ENCODE assay signal across 8 mouse cellular contexts in genomic region chr3:127789500-127790191, GRCm38 (mm10). TPM values are rescaled to one million over a fixed set of nuclear protein-coding genes. Genes with fewer than 3 reads are reported as not detected.
DNase-seq lines count a peak whose midpoint lies in the region; ATAC-seq and TF ChIP-seq lines count a peak whose summit lies in the region.

Gene Tifa (plus strand): TSS chr3:127789805.

- H3K36me3 ChIP-seq in intestine, embryonic 16.5 days (ENCODE audit: control insufficient read depth, insufficient read depth, low read length) = 0 out of 2 replicates have a peak, but pooled peaks cover 3% of the 10 kb centered on the region
- no peaks in the 10 kb centered on the region for H3K36me3 ChIP-seq in limb, embryonic 12.5 days
- H3K36me3 ChIP-seq in midbrain, embryonic 12.5 days = no peaks in the 10 kb centered on the region
- 0 out of 2 replicates have a peak, but pooled peaks cover 4% of the 10 kb centered on the region for H3K36me3 ChIP-seq in small intestine, adult 2 months (ENCODE audit: control insufficient read depth, insufficient read depth, low read length)

- no peaks in the 10 kb centered on the region for H3K9me3 ChIP-seq in intestine, embryonic 16.5 days (ENCODE audit: control insufficient read depth, low read length)
- no peaks in the 10 kb centered on the region for H3K9me3 ChIP-seq in limb, embryonic 12.5 days
- H3K9me3 ChIP-seq in midbrain, embryonic 12.5 days = no peaks in the 10 kb centered on the region

- H3K4me3 ChIP-seq in intestine, embryonic 16.5 days (ENCODE audit: low read length) = peak within 1 kb of the TSS; percentile 77
- peak within 1 kb of the TSS; percentile 52 for H3K4me3 ChIP-seq in limb, embryonic 12.5 days (replicated peaks)
- peak within 1 kb of the TSS; percentile 60 for H3K4me3 ChIP-seq in midbrain, embryonic 12.5 days
- peak within 1 kb of the TSS; percentile 95 for H3K4me3 ChIP-seq in small intestine, adult 2 months (ENCODE audit: low read depth, low read length)

- peak within 1 kb of the TSS; percentile 81 for H3K9ac ChIP-seq in intestine, embryonic 16.5 days (ENCODE audit: low read depth, low read length)
- peak within 1 kb of the TSS; percentile 63 for H3K9ac ChIP-seq in limb, embryonic 12.5 days (replicated peaks)
- peak within 1 kb of the TSS; percentile 59 for H3K9ac ChIP-seq in midbrain, embryonic 12.5 days (replicated peaks)

- H3K27me3 ChIP-seq in intestine, embryonic 16.5 days (replicated peaks; ENCODE audit: control insufficient read depth, insufficient read depth, low read length) = no peaks in the 10 kb centered on the region
- H3K27me3 ChIP-seq in limb, embryonic 12.5 days = peaks cover 34% of the 10 kb centered on the region
- peaks cover 66% of the 10 kb centered on the region for H3K27me3 ChIP-seq in midbrain, embryonic 12.5 days
- H3K27me3 ChIP-seq in small intestine, adult 2 months (ENCODE audit: control insufficient read depth, insufficient read depth, low read length) = no peaks in the 10 kb centered on the region

- WGBS in intestine, embryonic 16.5 days = under 1% methylated on average over 44 of the region's 44 CpGs
- 1% methylated on average over 42 of the region's 44 CpGs for WGBS in limb, embryonic 12.5 days
- WGBS in midbrain, embryonic 12.5 days = 1% methylated on average over 44 of the region's 44 CpGs
- WGBS in small intestine, adult 2 months = 1% methylated on average over 44 of the region's 44 CpGs

- TF ChIP-seq CTCF in small intestine, adult 2 months (IDR thresholded peaks at IDR 0.05; ENCODE audit: extremely low read depth, insufficient read length, insufficient replicate concordance, low read depth, low read length) = no peak

- peak; percentile 45 for ATAC-seq in granulocyte monocyte progenitor cell, adult 5-6 weeks (replicated peaks; ENCODE audit: poor library complexity, severe bottlenecking)
- peak; percentile 57 for ATAC-seq in intestine, embryonic 16.5 days
- peak; percentile 7; the same call in 1 of the 2 replicates for ATAC-seq in limb, embryonic 12.5 days (ENCODE audit: insufficient number of reproducible peaks, insufficient read depth, low FRiP score, low TSS enrichment, low read depth)
- ATAC-seq in midbrain, embryonic 12.5 days (ENCODE audit: low FRiP score, low read depth) = peak; percentile 62

- H3K27ac ChIP-seq in intestine, embryonic 16.5 days (ENCODE audit: low read length) = peak within 1 kb of the TSS; percentile 78
- no peak within 1 kb of the TSS for H3K27ac ChIP-seq in limb, embryonic 12.5 days
- no peak within 1 kb of the TSS for H3K27ac ChIP-seq in midbrain, embryonic 12.5 days (replicated peaks)
- peak within 1 kb of the TSS; percentile 92 for H3K27ac ChIP-seq in small intestine, adult 2 months (ENCODE audit: insufficient read depth, low read depth, low read length)

- peak; percentile 66 for DNase-seq in layer of hippocampus, adult 11-12 months (ENCODE audit: low spot score)
- DNase-seq in layer of hippocampus, adult 9-10 months (ENCODE audit: low spot score) = no peak
- peak; percentile 71 for DNase-seq in embryo, embryonic 11 days

- peaks cover 6% of the 10 kb centered on the region; the same call in 1 of the 2 replicates for H3K4me1 ChIP-seq in intestine, embryonic 16.5 days (ENCODE audit: control insufficient read depth, insufficient read depth, low read length)
- peaks cover 13% of the 10 kb centered on the region; the same call in 1 of the 2 replicates for H3K4me1 ChIP-seq in limb, embryonic 12.5 days (replicated peaks)
- H3K4me1 ChIP-seq in midbrain, embryonic 12.5 days = peaks cover 16% of the 10 kb centered on the region
- H3K4me1 ChIP-seq in small intestine, adult 2 months (ENCODE audit: control insufficient read depth, insufficient read depth, insufficient read length, low read length) = no peaks in the 10 kb centered on the region; the same call in 1 of the 2 replicates

- peak within 1 kb of the TSS; percentile 90 for H3K4me2 ChIP-seq in intestine, embryonic 16.5 days (ENCODE audit: low read depth, low read length)
- H3K4me2 ChIP-seq in limb, embryonic 12.5 days = peak within 1 kb of the TSS; percentile 99
- peak within 1 kb of the TSS; percentile 78 for H3K4me2 ChIP-seq in midbrain, embryonic 12.5 days (replicated peaks)

- TF ChIP-seq POLR2A in small intestine, adult 2 months (IDR thresholded peaks at IDR 0.05; ENCODE audit: low read depth, low read length) = peak; percentile 26; the same call in 1 of the 2 replicates

RNA-seq across cellular contexts. Expression of gene Tifa, which starts in this region (rescaled TPM):
- 49.4 and 52.3 TPM in 2 replicates for total RNA-seq in granulocyte monocyte progenitor cell, adult 5-6 weeks (2014; fragmentation: Nextera tagmentation)
- 51.3 and 53.6 TPM in 2 replicates for total RNA-seq in granulocyte monocyte progenitor cell, adult 5-6 weeks (2017)
- polyA plus RNA-seq in intestine, embryonic 16.5 days (2015; fragmentation: Nextera tagmentation; extraction: Ambion mirVana) = 27.4 and 35.2 TPM in 2 replicates
- 1.6 and 2.1 TPM in 2 replicates for polyA plus RNA-seq in limb, embryonic 12.5 days (2016; fragmentation: Nextera tagmentation; extraction: Ambion mirVana)
- 3.4 and 5.5 TPM in 2 replicates for polyA plus RNA-seq in midbrain, embryonic 12.5 days (2016; fragmentation: Nextera tagmentation; extraction: Ambion mirVana)
- 2.0 and 11.3 TPM in 2 replicates for polyA plus RNA-seq in small intestine, adult 2 months (2012; rRNA removed)

Comparison
In these comparisons a context has a peak if more than half of its experiments do, and no peak if none do; other contexts are left out.
1. ATAC-seq: peak in every context shown above with its lines; median percentile 62 in midbrain, embryonic 12.5 days; 57 in intestine, embryonic 16.5 days; 45 in granulocyte monocyte progenitor cell, adult 5-6 weeks; 7 in limb, embryonic 12.5 days.
2. H3K27ac ChIP-seq: peak in intestine, embryonic 16.5 days (single experiment) and small intestine, adult 2 months (single experiment); none in limb, embryonic 12.5 days (single experiment) and midbrain, embryonic 12.5 days (single experiment).
3. Peak in every context shown above with its lines, with median percentiles within 50 percentile points of each other: H3K4me2 ChIP-seq, H3K4me3 ChIP-seq and H3K9ac ChIP-seq.